Comparison of ENCODE assay signal across 9 mouse cellular contexts in the genomic region with DNA sequence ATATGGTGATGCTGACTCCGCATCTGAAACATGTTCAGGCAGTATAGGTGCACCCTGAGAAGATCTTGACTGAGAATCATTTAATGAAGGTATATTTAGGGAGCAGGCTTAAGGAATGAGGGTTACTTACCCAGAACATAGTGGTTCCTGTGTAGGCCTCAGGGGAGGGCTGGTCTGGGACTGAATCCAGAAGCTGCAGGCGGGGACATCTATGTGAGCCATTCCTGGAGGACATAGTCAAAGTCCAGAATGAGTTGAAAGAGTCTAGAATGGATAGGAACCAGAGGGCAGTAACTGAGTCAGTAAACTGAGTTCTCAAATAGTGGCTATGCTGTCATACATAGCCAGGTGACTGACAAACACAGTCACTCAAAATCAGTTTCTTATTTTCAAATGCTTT. TPM values are rescaled to one million over a fixed set of nuclear protein-coding genes. Genes with fewer than 3 reads are reported as not detected.
DNase-seq lines count a peak whose midpoint lies in the region.
"Had no signal": no experiment of that assay in that cellular context is flagged by ENCODE, and none has a peak within 500 bp of the region (broad histone marks: within the 10 kb centered on the region; RNA-seq: fewer than 3 reads in every experiment).

No protein-coding gene starts in this region.

- DNase-seq in gastrocnemius, adult 18-20 months (ENCODE audit: low spot score) = peak; percentile 57
- DNase-seq in gastrocnemius, postnatal 25 days = no peak
- DNase-seq in kidney, adult 9 months = peak; percentile 30
- no peak for DNase-seq in kidney, postnatal 14 days
- peak; percentile 21 for DNase-seq in gastrocnemius, postnatal 14 days
- peak; percentile 22 for DNase-seq in skeletal muscle tissue, adult 2 months (ENCODE audit: low read depth, low spot score)
- no peak for DNase-seq in left cerebral cortex, adult 18-20 months (ENCODE audit: low spot score in 2 of 2)
- DNase-seq: lung, postnatal 36 days; thymus, postnatal 4 days had no signal

- intact Hi-C loops in gastrocnemius, postnatal 14 days (cut with DNase I; ENCODE audit: low total_unique reads) = no loop called here

RNA-seq across cellular contexts. Expression of gene Rbm33, which starts 16.8 kb away (rescaled TPM):
- 10 to 100 TPM; 32.2 to 37.0 TPM for total RNA-seq in gastrocnemius, adult 18-20 months (2021)
- total RNA-seq in gastrocnemius, postnatal 25 days (2021) = 10 to 100 TPM; 29.4 to 29.9 TPM
- 10 to 100 TPM; 20.3 to 28.3 TPM for total RNA-seq in gastrocnemius, postnatal 14 days (2021)
- total RNA-seq in left cerebral cortex, adult 18-20 months (2021) = 10 to 100 TPM; 67.0 TPM

Comparison
In these comparisons a context has a peak if more than half of its experiments do, and no peak if none do; other contexts are left out.
1. DNase-seq: peak in gastrocnemius, adult 18-20 months (single experiment), kidney, adult 9 months (single experiment), gastrocnemius, postnatal 14 days (single experiment) and skeletal muscle tissue, adult 2 months (single experiment); none in gastrocnemius, postnatal 25 days (single experiment), kidney, postnatal 14 days (single experiment) and left cerebral cortex, adult 18-20 months (0 of 2).